Comparison of ENCODE assay signal across 25 mouse cellular contexts in the genomic region with DNA sequence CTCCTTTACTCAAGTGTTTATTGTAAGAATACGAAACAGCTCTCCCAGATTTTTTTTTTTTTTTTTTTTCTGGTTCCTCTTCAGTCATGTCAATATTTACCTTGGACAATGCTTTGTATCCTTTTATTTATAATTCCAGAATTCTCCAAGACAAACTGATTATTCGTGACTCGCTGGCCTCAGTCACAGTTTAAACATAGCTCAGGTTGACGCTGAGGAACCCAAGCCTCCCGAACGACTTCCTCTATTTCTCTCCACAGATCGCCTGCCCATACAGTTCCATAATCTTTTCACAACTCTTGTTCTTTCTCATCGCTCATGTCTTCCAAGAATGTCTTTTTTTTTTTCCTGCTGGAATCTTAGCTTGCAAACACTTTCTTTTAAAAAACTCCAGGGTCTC.
DNase-seq lines count a peak whose midpoint lies in the region; ATAC-seq and TF ChIP-seq lines count a peak whose summit lies in the region.
"Had no signal": no experiment of that assay in that cellular context is flagged by ENCODE, and none has a peak within 500 bp of the region (broad histone marks: within the 10 kb centered on the region; RNA-seq: fewer than 3 reads in every experiment).

No protein-coding gene starts in this region.

- TF ChIP-seq CTCF in liver, adult 2 months (IDR thresholded peaks at IDR 0.05; ENCODE audit: low read depth, low read length): no peak
- TF ChIP-seq CTCF in liver, postnatal 0 days (IDR thresholded peaks at IDR 0.05; ENCODE audit: low read depth): no peak
- TF ChIP-seq CTCF in lung, postnatal 0 days (IDR thresholded peaks at IDR 0.05): no peak

- WGBS in embryonic facial prominence, embryonic 14.5 days: 71% methylated on average over 8 of the region's 8 CpGs
- WGBS in embryonic facial prominence, embryonic 10.5 days: 86% methylated on average over 8 of the region's 8 CpGs
- WGBS in liver, adult 2 months: 26% methylated on average over 8 of the region's 8 CpGs
- 37% methylated on average over 8 of the region's 8 CpGs for WGBS in liver, postnatal 0 days (ENCODE audit: insufficient replicate concordance)
- WGBS in lung, postnatal 0 days: 15% methylated on average over 8 of the region's 8 CpGs
- 31% methylated on average over 8 of the region's 8 CpGs for WGBS in stomach, embryonic 16.5 days

- no peak for TF ChIP-seq EP300 in liver, postnatal 0 days (IDR thresholded peaks at IDR 0.05; ENCODE audit: low read depth)
- peak; percentile 58; the same call in 1 of the 2 replicates for TF ChIP-seq EP300 in lung, postnatal 0 days (IDR thresholded peaks at IDR 0.05)

- H3K4me2 ChIP-seq in embryonic facial prominence, embryonic 14.5 days (ENCODE audit: low read depth, low read length): no peak overlapping the region
- H3K4me2 ChIP-seq in liver, postnatal 0 days (ENCODE audit: low read depth, low read length): no peak overlapping the region
- H3K4me2 ChIP-seq in lung, postnatal 0 days (replicated peaks; ENCODE audit: low read depth, low read length): peak overlapping the region; percentile 18; the same call in 1 of the 2 replicates
- H3K4me2 ChIP-seq in stomach, embryonic 16.5 days (ENCODE audit: low read depth, low read length): peak overlapping the region; percentile 15; the same call in 1 of the 2 replicates
- H3K4me2 ChIP-seq: forebrain, embryonic 12.5 days; kidney, embryonic 15.5 days; limb, embryonic 13.5 days; neural tube, embryonic 15.5 days had no signal

- no peak for ATAC-seq in embryonic facial prominence, embryonic 14.5 days (ENCODE audit: low read depth)
- ATAC-seq in liver, postnatal 0 days: no peak
- ATAC-seq in lung, postnatal 0 days: peak; percentile 61
- no peak for ATAC-seq in stomach, embryonic 16.5 days (ENCODE audit: insufficient read depth, low FRiP score)
- ATAC-seq: activated CD4-positive, CD25-positive, alpha-beta regulatory T cell, adult 4 months; CD4-positive, CD25-positive, alpha-beta regulatory T cell, adult 4 months; hindbrain, embryonic 16.5 days; intestine, embryonic 16.5 days had no signal

- intact Hi-C loops in left cerebral cortex, postnatal 25 days (cut with DNase I): no loop called here

- H3K9me3 ChIP-seq in embryonic facial prominence, embryonic 14.5 days (ENCODE audit: control insufficient read depth, low read length): peaks cover 12% of the 10 kb centered on the region
- no peaks in the 10 kb centered on the region for H3K9me3 ChIP-seq in embryonic facial prominence, embryonic 10.5 days
- H3K9me3 ChIP-seq in liver, postnatal 0 days (ENCODE audit: low read length): no peaks in the 10 kb centered on the region
- H3K9me3 ChIP-seq in lung, postnatal 0 days (ENCODE audit: low read length): 0 out of 2 replicates have a peak, but pooled peaks cover 6% of the 10 kb centered on the region
- H3K9me3 ChIP-seq in stomach, embryonic 16.5 days (replicated peaks; ENCODE audit: control insufficient read depth, low read length): no peaks in the 10 kb centered on the region
- H3K9me3 ChIP-seq: kidney, embryonic 15.5 days; neural tube, embryonic 15.5 days had no signal

- peaks cover 12% of the 10 kb centered on the region for H3K4me1 ChIP-seq in embryonic facial prominence, embryonic 14.5 days (ENCODE audit: control insufficient read depth, insufficient read depth, low read length)
- peaks cover 4% of the 10 kb centered on the region; the same call in 1 of the 2 replicates for H3K4me1 ChIP-seq in embryonic facial prominence, embryonic 10.5 days
- H3K4me1 ChIP-seq in liver, adult 2 months (ENCODE audit: control insufficient read depth, insufficient read depth, low read length): no peaks in the 10 kb centered on the region
- H3K4me1 ChIP-seq in liver, postnatal 0 days (ENCODE audit: insufficient read depth): no peaks in the 10 kb centered on the region
- H3K4me1 ChIP-seq in lung, postnatal 0 days (ENCODE audit: insufficient read depth, low read depth, low read length): no peaks in the 10 kb centered on the region
- no peaks in the 10 kb centered on the region; the same call in 1 of the 2 replicates for H3K4me1 ChIP-seq in stomach, embryonic 16.5 days (ENCODE audit: control insufficient read depth, insufficient read depth, low read length)
- H3K4me1 ChIP-seq: neural tube, embryonic 15.5 days had no signal

- TF ChIP-seq POLR2A in liver, adult 2 months (IDR thresholded peaks at IDR 0.05; ENCODE audit: extremely low read depth, insufficient read depth, low read length): no peak

- H3K4me3 ChIP-seq in embryonic facial prominence, embryonic 14.5 days (ENCODE audit: low read depth, low read length): no peak overlapping the region
- H3K4me3 ChIP-seq in embryonic facial prominence, embryonic 10.5 days: no peak overlapping the region
- H3K4me3 ChIP-seq in liver, adult 2 months (ENCODE audit: insufficient read depth, low read depth, low read length): no peak overlapping the region
- H3K4me3 ChIP-seq in liver, postnatal 0 days (ENCODE audit: low read depth, low read length): no peak overlapping the region
- H3K4me3 ChIP-seq in lung, postnatal 0 days (ENCODE audit: low read depth, low read length): no peak overlapping the region
- H3K4me3 ChIP-seq in stomach, embryonic 16.5 days (replicated peaks; ENCODE audit: low read length): no peak overlapping the region
- H3K4me3 ChIP-seq: forebrain, embryonic 12.5 days; kidney, embryonic 15.5 days; limb, embryonic 13.5 days; neural tube, embryonic 15.5 days had no signal

- H3K27me3 ChIP-seq in embryonic facial prominence, embryonic 14.5 days (replicated peaks; ENCODE audit: control insufficient read depth, insufficient read depth, low read length): no peaks in the 10 kb centered on the region
- no peaks in the 10 kb centered on the region for H3K27me3 ChIP-seq in embryonic facial prominence, embryonic 10.5 days (replicated peaks; ENCODE audit: low read depth, poor library complexity, severe bottlenecking)
- no peaks in the 10 kb centered on the region for H3K27me3 ChIP-seq in liver, adult 2 months (ENCODE audit: control insufficient read depth, insufficient read depth, low read length)
- H3K27me3 ChIP-seq in liver, postnatal 0 days (ENCODE audit: insufficient read depth, low read length): no peaks in the 10 kb centered on the region
- H3K27me3 ChIP-seq in lung, postnatal 0 days (replicated peaks; ENCODE audit: insufficient read depth, low read length): no peaks in the 10 kb centered on the region
- H3K27me3 ChIP-seq in stomach, embryonic 16.5 days (ENCODE audit: control insufficient read depth, insufficient read depth, low read length): no peaks in the 10 kb centered on the region
- H3K27me3 ChIP-seq: forebrain, embryonic 12.5 days; kidney, embryonic 15.5 days; limb, embryonic 13.5 days; neural tube, embryonic 15.5 days had no signal

- no peaks in the 10 kb centered on the region for H3K36me3 ChIP-seq in embryonic facial prominence, embryonic 14.5 days (ENCODE audit: control insufficient read depth, insufficient read depth, low read length)
- no peaks in the 10 kb centered on the region for H3K36me3 ChIP-seq in embryonic facial prominence, embryonic 10.5 days (replicated peaks)
- no peaks in the 10 kb centered on the region for H3K36me3 ChIP-seq in liver, adult 2 months (ENCODE audit: control insufficient read depth, insufficient read depth, low read length)
- H3K36me3 ChIP-seq in liver, postnatal 0 days (replicated peaks; ENCODE audit: insufficient read depth, low read length): no peaks in the 10 kb centered on the region
- no peaks in the 10 kb centered on the region for H3K36me3 ChIP-seq in lung, postnatal 0 days (ENCODE audit: insufficient read depth, low read length)
- no peaks in the 10 kb centered on the region for H3K36me3 ChIP-seq in stomach, embryonic 16.5 days (ENCODE audit: control insufficient read depth, insufficient read depth, low read length)
- H3K36me3 ChIP-seq: forebrain, embryonic 12.5 days; G1E; kidney, embryonic 15.5 days; limb, embryonic 13.5 days; neural tube, embryonic 15.5 days had no signal

- no peaks in the 10 kb centered on the region for H3K79me2 ChIP-seq in liver, adult 2 months (ENCODE audit: control insufficient read depth, insufficient read depth, low read length)

- H3K9ac ChIP-seq in embryonic facial prominence, embryonic 14.5 days (ENCODE audit: low read depth, low read length): no peak overlapping the region
- H3K9ac ChIP-seq in liver, adult 2 months (ENCODE audit: low read depth, low read length): no peak overlapping the region
- no peak overlapping the region for H3K9ac ChIP-seq in liver, postnatal 0 days (replicated peaks)
- no peak overlapping the region for H3K9ac ChIP-seq in lung, postnatal 0 days (replicated peaks; ENCODE audit: low read depth)
- no peak overlapping the region for H3K9ac ChIP-seq in stomach, embryonic 16.5 days (ENCODE audit: low read length)
- H3K9ac ChIP-seq: forebrain, embryonic 12.5 days; kidney, embryonic 15.5 days; limb, embryonic 13.5 days; liver, embryonic 14.5 days; neural tube, embryonic 15.5 days had no signal

- DNase-seq in embryonic facial prominence, embryonic 14.5 days (ENCODE audit: low spot score): peak; percentile 45
- DNase-seq in embryonic facial prominence, embryonic 10.5 days (ENCODE audit: low spot score): no peak
- DNase-seq in liver, adult 2 months (ENCODE audit: extremely low read depth, low read depth, low spot score): peak; percentile 80
- DNase-seq in liver, postnatal 0 days: no peak
- DNase-seq in lung, postnatal 0 days (ENCODE audit: low spot score): peak; percentile 55
- DNase-seq in left cerebral cortex, postnatal 25 days (ENCODE audit: low spot score in 2 of 2): no peak
- DNase-seq in adipocyte (ENCODE audit: low spot score): no peak
- DNase-seq: adrenal gland, postnatal 14 days; cerebellum, adult 11 months; cerebellum, postnatal 36 days; heart, adult 11 months; heart, postnatal 36 days; right cerebral cortex, postnatal 4 days; thymus, postnatal 36 days had no signal

- no peak overlapping the region; the same call in 1 of the 2 replicates for H3K27ac ChIP-seq in embryonic facial prominence, embryonic 14.5 days (replicated peaks; ENCODE audit: low read depth, low read length)
- no peak overlapping the region for H3K27ac ChIP-seq in embryonic facial prominence, embryonic 10.5 days (replicated peaks)
- H3K27ac ChIP-seq in liver, adult 2 months (replicated peaks; ENCODE audit: insufficient read depth, low read depth, low read length): no peak overlapping the region
- no peak overlapping the region for H3K27ac ChIP-seq in liver, postnatal 0 days (ENCODE audit: low read depth)
- H3K27ac ChIP-seq in lung, postnatal 0 days (ENCODE audit: low read length): peak overlapping the region; percentile 28
- H3K27ac ChIP-seq in stomach, embryonic 16.5 days (ENCODE audit: low read length): no peak overlapping the region
- H3K27ac ChIP-seq: forebrain, embryonic 12.5 days; kidney, embryonic 15.5 days; limb, embryonic 13.5 days; liver, embryonic 14.5 days; neural tube, embryonic 15.5 days had no signal

Comparison
In these comparisons a context has a peak if more than half of its experiments do, and no peak if none do; other contexts are left out.
1. DNase-seq: peak in embryonic facial prominence, embryonic 14.5 days (single experiment), liver, adult 2 months (single experiment) and lung, postnatal 0 days (single experiment); none in embryonic facial prominence, embryonic 10.5 days (single experiment), liver, postnatal 0 days (single experiment), left cerebral cortex, postnatal 25 days (0 of 2) and adipocyte (single experiment).
2. H3K4me2 ChIP-seq: peak in lung, postnatal 0 days (single experiment) and stomach, embryonic 16.5 days (single experiment); none in embryonic facial prominence, embryonic 14.5 days (single experiment) and liver, postnatal 0 days (single experiment).